Mouse (Mus musculus): ENCODE results near the gene Adgrg4. TPM values are rescaled to one million over a fixed set of nuclear protein-coding genes. Genes with fewer than 3 reads are reported as not detected.

Gene Adgrg4
- 0.14 TPM for polyA plus RNA-seq (2014; fragmentation: Illumina TruSeq; extraction: RNeasy Lipid Tissue Mini Kit (QIAGEN cat#74804); ENCODE audit: low read depth, low replicate concordance)

GRCm38 (mm10) chrX:56869863-56870262 lies at the start of gene Adgrg4:
Gene Adgrg4, plus strand, starts transcription at chrX:56870163.

GRCm38 (mm10) chrX:56821765-56822603 lies 48.0 kb upstream of the Adgrg4 start, which contains the start of gene Map7d3:
Gene Map7d3, minus strand, starts transcription at chrX:56822326.

GRCm38 (mm10) chrX:57042774-57043173 lies 172.8 kb downstream of the Adgrg4 start, which contains the start of gene Brs3:
Gene Brs3, plus strand, starts transcription at chrX:57043074.

Other genes starting within 250 kb of the Adgrg4 start
- 18.8 TPM for gene Fhl1, start 138.4 kb upstream of the Adgrg4 start, polyA plus RNA-seq (2014; fragmentation: Illumina TruSeq; extraction: RNeasy Lipid Tissue Mini Kit (QIAGEN cat#74804); ENCODE audit: low read depth, low replicate concordance)
- 66.3 TPM for gene Map7d3, start 47.8 kb upstream of the Adgrg4 start, polyA plus RNA-seq (2014; fragmentation: Illumina TruSeq; extraction: RNeasy Lipid Tissue Mini Kit (QIAGEN cat#74804); ENCODE audit: low read depth, low replicate concordance)
- not detected for gene Brs3, start 172.9 kb downstream of the Adgrg4 start, polyA plus RNA-seq (2014; fragmentation: Illumina TruSeq; extraction: RNeasy Lipid Tissue Mini Kit (QIAGEN cat#74804); ENCODE audit: low read depth, low replicate concordance)
- 66.1 TPM for gene Htatsf1, start 183.4 kb downstream of the Adgrg4 start, polyA plus RNA-seq (2014; fragmentation: Illumina TruSeq; extraction: RNeasy Lipid Tissue Mini Kit (QIAGEN cat#74804); ENCODE audit: low read depth, low replicate concordance)
- gene Vgll1, start 217.9 kb downstream of the Adgrg4 start, polyA plus RNA-seq (2014; fragmentation: Illumina TruSeq; extraction: RNeasy Lipid Tissue Mini Kit (QIAGEN cat#74804); ENCODE audit: low read depth, low replicate concordance), result 1.2 TPM

Measured in testis, adult 10 weeks (tissue).